Mouse (Mus musculus) adrenal gland, postnatal 25 days (tissue): ENCODE results near the gene Rbm12. TPM values are rescaled to one million over a fixed set of nuclear protein-coding genes. Genes with fewer than 3 reads are reported as not detected.
"Not testable (repeated sequence)": the region's sequence is repeated elsewhere in the genome, so short reads cannot be mapped to it uniquely, and the experiment has no call there.

Experiments
- DNase-seq: peaks from one replicate; pipeline ENCODE4 v3.0.0; 2021; ENCODE audit warnings: mixed read lengths
- long read RNA-seq: library from polyadenylated mRNA; stranded (forward); transcript quantifications from one replicate; pipeline ENCODE4 v2.0.0, GENCODE M21; 2021
- total RNA-seq: library from RNA; stranded (reverse); gene quantifications from 2 replicates; pipeline ENCODE4 v1.2.3, GENCODE M21; 2021

Gene Rbm12
- 23.0 and 26.1 TPM in 2 replicates for total RNA-seq
- long read RNA-seq, full-length matches to known transcripts, result 3 of 12 reads
- long read RNA-seq, partial matches to known transcripts, result 0 of 12 reads
- long read RNA-seq, other reads (novel, unspliced or antisense), result 9 of 12 reads

DNA sequence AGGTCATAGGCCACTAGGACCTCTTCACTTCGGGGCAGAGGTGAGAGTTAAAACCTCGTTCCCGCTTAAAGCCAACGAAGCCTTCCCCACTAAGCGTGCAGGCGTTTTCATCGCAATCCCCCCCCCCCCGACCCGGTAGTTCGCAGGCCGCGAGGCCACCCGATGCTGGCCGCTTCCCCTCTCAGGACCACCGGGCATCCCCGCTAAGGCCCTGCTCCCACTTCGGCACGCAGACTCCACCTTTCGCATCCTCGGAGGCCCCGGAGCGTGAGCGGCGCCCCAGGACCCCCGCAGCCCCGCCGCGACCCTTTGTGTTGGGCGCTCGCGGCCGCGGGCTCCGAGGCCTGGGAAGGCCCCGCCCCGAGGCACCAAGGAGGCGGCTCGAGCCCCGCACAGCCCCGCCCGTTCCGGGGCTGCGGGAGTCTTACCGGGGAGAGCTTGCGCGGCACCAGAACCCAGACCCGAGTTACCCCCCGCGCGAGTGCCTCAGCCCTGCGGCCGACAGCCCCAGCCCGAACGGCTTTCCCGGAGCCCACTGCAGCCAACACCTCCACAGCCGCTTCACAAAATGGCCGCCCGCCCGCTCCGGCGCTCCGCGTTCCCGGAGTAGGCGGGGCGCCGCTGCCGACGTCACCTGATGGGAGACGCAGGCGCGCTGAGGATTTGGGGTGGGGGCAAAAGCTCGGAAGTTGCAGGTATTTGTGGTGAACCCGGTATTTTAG is at the start of gene Rbm12, which contains the start of gene Cpne1:
TSS of gene Rbm12 (minus strand) at position 621 of the 722 bp plus-strand sequence.
TSS of gene Cpne1 (minus strand) at position 608 of the 722 bp plus-strand sequence.
- DNase-seq, result peak; percentile 94

DNA sequence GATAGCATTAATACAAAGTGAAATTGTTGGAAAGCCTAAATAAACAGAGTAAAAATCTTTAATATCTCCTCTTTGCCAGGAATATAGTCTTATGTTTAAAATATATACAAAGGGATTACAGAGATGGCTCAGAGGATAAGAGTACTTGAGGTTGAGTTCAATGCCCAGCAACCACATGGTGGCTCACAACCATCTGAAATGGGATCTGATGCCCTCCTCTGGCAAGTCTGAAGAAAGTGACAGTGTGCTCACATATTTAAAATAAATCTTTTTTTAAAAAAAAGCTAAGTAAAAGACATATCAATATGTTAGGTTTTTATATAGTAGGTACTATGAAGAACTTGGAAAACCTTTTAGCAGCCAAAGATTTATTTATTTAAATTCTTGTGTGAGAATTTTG is 39.8 kb upstream of the Rbm12 start:
- DNase-seq, result no peak

GRCm38 (mm10) chr2:156147316-156147915 is 35.6 kb upstream of the Rbm12 start:
- no peak for DNase-seq

DNA sequence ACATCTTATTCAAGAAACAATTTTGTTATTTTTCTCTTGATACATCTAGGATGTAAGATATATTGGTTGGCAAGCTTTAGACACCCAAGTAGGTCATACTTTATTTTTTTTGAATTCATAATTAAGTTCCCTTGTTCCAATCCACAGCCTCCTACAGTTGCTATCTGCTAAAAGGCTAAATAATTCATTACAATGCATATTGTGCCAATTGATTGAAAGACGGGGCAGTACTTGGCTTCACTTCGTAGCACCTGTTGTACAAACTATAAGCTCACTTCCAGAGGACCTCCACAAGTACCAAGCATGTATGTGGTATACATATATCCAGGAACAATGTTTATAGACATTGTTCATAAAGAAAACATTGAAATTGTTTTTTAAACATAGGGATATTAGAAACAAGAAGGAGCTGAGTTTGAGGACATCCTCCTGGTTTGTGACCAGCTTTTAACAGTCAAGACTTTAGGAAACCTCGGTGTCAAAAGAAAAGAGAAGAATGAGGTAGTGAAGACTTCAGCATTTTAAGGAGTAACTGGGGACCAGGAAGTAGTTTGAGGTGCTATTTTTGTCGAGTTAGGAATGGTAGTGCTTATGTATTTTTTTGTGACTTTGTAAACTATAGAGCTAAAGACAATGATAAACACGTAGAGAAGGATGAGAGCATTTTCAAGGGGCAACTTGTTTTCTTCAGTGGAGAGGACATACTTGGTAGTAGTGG is 34.7 kb upstream of the Rbm12 start:
- no peak for DNase-seq

DNA sequence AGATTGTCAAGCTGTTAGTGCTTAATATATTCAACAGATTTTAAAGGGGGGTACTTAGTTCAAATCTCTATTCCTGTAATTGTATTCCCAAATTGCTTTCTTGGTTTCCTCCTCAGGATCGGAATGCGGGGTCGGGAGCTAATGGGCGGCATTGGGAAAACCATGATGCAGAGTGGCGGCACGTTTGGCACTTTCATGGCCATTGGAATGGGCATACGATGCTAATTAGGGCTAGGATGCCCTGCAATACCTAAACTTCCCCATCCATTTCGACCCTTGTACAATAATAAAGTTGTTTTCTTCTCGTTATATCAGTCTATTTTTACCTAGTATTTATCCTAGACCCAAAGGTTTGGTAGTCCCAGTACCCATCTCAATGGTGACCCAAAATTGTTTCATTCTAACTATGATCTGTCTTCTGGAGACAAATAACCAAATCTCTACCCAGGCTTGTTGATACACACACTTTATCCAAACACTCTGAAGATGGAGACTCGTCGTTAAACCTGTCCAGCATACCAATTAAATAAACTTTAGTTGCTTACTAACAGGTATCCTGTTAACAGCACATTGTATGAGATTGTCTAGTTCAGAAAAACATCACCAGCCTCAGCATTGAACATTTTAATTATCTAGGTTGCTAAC is 33.8 kb upstream of the Rbm12 start:
- no peak for DNase-seq

- DNase-seq, result peak; percentile 91
These were observed 32.4 kb upstream of the Rbm12 start, which contains the start of the genes Romo1 and Nfs1 for GRCm38 (mm10) chr2:156143953-156144724. Gene Romo1, plus strand, starts transcription at chr2:156144039. Gene Nfs1, minus strand, starts transcription at chr2:156144186.

DNA sequence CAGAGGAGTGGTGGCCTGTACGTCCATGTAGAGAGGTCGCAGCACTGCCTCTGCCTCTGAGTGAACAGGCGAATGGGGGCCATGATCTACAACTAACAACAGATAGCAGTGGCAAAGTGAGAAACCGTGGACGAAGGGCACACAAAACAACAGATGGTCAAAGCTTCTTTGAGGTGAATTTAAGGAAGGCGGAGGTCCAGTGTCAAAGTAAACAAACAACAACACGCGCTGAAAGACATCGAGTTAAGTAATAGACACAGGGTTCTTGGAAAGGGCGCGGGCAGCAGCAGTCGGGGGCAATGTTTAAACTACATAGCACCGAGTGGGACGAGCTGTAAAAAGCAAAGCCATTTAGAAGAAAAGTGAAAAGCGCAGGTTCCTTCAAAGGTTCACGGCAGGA is 31.6 kb upstream of the Rbm12 start:
- DNase-seq, result no peak

DNA sequence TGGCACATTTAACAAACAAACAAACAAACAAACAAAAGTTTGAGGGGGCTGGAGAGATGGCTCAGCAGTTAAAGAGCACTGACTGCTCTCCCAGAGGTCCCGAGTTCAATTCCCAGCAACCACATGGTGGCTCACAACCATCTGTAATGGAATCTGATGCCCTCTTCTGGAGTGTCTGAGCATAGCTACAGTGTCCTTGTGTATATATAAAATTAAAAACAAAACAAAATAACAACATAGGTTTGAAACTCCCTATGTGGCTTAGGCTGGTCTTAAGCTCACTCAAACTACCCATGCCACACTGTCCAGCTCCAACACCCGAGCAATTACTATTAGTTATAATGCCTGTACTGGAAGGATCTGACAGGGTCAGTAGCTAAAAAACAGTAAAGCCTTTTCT is 31.0 kb upstream of the Rbm12 start:
- DNase-seq, result no peak

- no peak for DNase-seq
These were observed 23.9 kb upstream of the Rbm12 start for GRCm38 (mm10) chr2:156135695-156136094.

DNA sequence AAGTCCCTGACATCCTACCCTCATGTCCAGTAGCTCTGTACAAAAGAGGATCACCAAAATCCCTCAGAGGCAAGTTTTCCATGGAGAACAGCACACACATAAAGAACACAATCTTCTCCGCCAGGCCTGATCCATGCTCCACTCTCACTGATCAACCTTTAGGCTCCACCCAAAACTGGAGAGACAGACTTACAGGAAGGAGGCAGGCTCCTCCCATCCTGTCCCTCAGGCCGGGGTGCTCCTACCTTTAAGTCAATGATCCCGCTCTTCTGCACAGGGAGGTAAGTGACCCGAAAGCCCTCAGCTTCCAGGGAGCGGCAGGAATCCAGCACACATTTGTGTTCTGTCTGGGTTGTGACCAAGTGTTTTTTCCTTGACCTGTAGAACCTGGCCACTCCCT is 22.4 kb upstream of the Rbm12 start:
- no peak for DNase-seq

DNA sequence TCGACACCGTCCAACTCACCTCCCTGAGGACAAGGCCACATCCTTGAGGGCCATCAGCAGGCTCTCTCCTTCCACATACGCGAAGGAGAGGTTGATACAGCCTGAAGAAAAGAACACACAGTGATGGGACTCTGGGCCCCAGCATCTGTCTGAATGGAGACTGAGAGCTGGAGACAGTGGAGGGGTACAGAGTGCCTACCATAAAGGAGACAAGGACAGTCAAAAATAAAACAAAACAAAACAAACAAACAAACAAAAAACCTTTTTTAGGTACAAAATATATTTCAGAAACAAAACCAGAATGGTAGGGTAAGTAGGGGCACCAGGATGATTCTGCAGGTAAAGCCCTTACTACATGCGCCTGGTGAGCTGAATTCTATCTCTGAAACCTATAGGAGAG is 15.2 kb upstream of the Rbm12 start, which contains the start of gene Gm28036:
TSS of gene Gm28036 (minus strand) at position 101 of the 400 bp plus-strand sequence.
- no peak for DNase-seq

GRCm38 (mm10) chr2:156123731-156124130 is 12.0 kb upstream of the Rbm12 start:
- no peak for DNase-seq

GRCm38 (mm10) chr2:156119566-156119965 is 7.8 kb upstream of the Rbm12 start:
- no peak for DNase-seq

GRCm38 (mm10) chr2:156112080-156112423 is 274 bp upstream of the Rbm12 start:
- not testable (repeated sequence) for DNase-seq

DNA sequence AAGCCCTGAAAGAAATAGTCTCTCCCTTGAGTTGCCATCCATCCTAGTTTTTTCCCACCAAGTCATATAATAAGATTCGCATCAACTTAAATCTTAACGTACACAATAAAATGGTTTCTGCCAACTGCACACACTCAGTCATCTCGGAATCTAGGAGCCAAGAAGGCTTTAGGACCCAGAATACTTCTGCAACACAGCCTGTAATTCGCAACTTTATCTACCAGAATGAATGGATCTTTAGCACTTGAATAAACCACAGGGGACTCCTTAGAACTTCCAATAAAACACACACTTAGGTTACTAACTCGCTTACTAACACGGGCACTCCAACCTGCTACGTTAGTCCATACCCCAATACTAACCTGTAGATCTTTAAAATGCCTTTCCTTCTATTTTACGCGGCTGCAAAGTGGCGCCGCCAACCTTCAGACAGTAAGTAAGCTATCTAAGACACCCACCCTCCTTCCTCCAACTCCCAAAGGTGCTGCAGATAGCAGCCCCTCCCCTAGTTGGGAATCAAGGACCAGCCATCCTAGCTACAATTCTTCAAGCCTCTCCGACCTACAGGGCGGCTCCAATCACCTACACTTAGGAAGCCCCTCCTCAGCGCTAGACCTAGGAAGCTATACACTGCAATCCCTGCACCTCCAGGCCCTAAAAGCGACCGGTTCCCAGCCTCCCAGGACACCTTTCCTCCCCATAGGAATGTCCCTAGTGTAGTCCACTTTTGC is 986 bp downstream of the Rbm12 start:
- DNase-seq, result no peak

DNA sequence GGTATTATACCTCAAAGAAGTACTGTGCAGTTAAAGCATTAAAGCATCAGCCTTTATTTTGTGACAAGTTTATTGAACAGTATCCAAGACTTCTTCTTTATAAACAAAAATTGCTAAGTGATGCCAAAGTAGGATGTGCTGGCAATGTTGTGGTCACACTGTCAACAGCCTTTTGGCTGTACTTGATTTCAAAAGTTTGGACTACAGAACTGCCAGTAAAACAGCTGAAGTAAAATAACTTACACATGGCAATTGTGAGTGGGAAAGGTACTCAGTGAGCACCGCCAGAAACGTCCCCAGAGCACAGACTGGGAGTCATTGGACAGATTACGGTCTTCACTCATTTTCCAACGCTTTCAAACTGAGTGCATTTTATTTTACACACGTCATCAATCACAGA is 19.9 kb downstream of the Rbm12 start:
- no peak for DNase-seq

- no peak for DNase-seq
These were observed 22.0 kb downstream of the Rbm12 start for GRCm38 (mm10) chr2:156089799-156090198.

DNA sequence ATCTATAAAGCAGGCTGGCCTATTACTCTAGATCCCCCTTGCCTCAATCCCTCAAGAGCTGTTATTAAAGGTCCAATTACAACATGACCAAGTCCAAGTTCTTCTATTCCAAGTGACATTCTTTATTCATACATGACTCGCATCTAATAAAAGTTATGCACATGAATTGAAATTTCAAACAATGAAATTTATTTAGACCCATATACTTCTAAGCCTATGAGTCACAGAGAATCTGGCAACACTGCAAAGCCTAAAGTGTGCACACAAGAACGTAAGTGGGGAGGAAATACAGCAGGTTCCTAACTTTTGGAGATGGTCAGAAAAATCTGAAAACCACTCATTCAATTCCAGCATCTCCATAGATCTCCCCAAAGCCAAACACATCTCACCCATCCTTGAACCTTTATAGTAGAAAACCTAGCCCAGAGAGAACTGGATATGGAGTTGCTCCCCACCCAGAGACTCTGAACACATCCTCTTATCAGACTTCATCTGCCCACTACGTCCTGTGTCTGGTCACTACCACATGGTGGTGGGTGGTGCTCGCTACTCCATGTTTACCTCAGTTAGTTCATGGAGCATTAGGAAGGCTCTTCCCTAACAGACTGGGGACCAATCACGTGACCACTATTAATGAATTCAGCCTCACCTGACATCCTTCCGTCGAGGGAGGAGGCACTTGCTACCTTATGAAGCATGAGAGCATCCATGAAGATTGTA is 24.2 kb downstream of the Rbm12 start:
- no peak for DNase-seq

DNA sequence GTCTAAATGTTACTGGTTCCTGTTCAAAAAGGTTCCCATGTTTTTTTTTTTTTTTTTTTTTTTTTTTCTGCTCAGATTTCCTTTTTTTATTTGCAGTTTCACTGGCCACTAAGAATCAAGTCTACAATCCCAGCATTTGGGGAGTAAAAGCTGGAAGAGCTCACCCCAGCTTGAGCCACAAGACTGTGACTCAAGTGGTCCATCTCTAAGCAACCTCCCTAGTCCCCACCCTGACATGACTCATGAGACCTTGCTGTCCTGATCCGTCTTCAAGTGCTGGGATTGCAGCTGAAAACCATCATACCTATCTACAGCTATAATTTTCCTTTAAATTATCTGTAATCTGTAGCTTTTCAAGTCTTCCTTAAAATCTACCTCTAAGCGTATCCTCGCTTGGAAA is 27.2 kb downstream of the Rbm12 start:
- DNase-seq, result no peak

- no peak for DNase-seq
These were observed 31.4 kb downstream of the Rbm12 start for GRCm38 (mm10) chr2:156080391-156080790.
